Mouse (Mus musculus) stomach, postnatal 0 days (tissue): ENCODE results near the gene Ube2i. TPM values are rescaled to one million over a fixed set of nuclear protein-coding genes. Genes with fewer than 3 reads are reported as not detected.
A peak's percentile ranks its signal among the peaks of the same experiment; 100 is the strongest.

Experiments
- ATAC-seq: fragments of 200-750 bp; cut with Nextera tagmentation; 2 replicates; pipeline ENCODE4 v1.8.0; 2017; ENCODE audit not compliant: low FRiP score, low TSS enrichment
- DNase-seq: peaks from one replicate; pipeline ENCODE4 v3.0.0-alpha.2; 2016; ENCODE audit warnings: low spot score
- H3K27ac ChIP-seq: fragments of 300-500 bp; sonication (generic); replicated peaks from 2 replicates; pipeline ENCODE4 v1.5.1; 2014; ENCODE audit warnings: mild to moderate bottlenecking, control low read depth
- H3K27me3 ChIP-seq: fragments of 300-500 bp; sonication (generic); 2 replicates; pipeline ENCODE4 v1.6.1; 2014; ENCODE audit warnings: low read length; ENCODE audit not compliant: control insufficient read depth, insufficient read depth
- H3K36me3 ChIP-seq: fragments of 300-500 bp; sonication (generic); 2 replicates; pipeline ENCODE4 v1.6.1; 2014; ENCODE audit warnings: low read length, mixed read lengths; ENCODE audit not compliant: control insufficient read depth, insufficient read depth
- H3K4me1 ChIP-seq: fragments of 300-500 bp; sonication (generic); replicated peaks from 2 replicates; pipeline ENCODE4 v1.6.1; 2014; ENCODE audit warnings: antibody characterized with exemption; ENCODE audit not compliant: control insufficient read depth, insufficient read depth
- H3K4me2 ChIP-seq: fragments of 300-500 bp; sonication (generic); replicated peaks from 2 replicates; pipeline ENCODE4 v1.6.1; 2014; ENCODE audit warnings: low read depth, mild to moderate bottlenecking, control low read depth, moderate library complexity
- H3K4me3 ChIP-seq: fragments of 300-500 bp; sonication (generic); 2 replicates; pipeline ENCODE4 v1.5.1; 2014; ENCODE audit warnings: low read depth, low read length, control low read depth
- H3K9ac ChIP-seq: fragments of 300-500 bp; sonication (generic); 2 replicates; pipeline ENCODE4 v1.6.1; 2014; ENCODE audit warnings: mild to moderate bottlenecking, low read length, control low read depth, mixed read lengths
- H3K9me3 ChIP-seq: fragments of 300-500 bp; sonication (generic); 2 replicates; pipeline ENCODE4 v1.6.1; 2016; ENCODE audit warnings: low read length; ENCODE audit not compliant: control insufficient read depth
- CTCF ChIP-seq: IDR thresholded peaks from 2 replicates; pipeline ENCODE4 v1.5.1; 2016; ENCODE audit warnings: antibody characterized with exemption, low read depth, mild to moderate bottlenecking, moderate library complexity
- EP300 ChIP-seq: optimal IDR thresholded peaks from 2 replicates; pipeline ENCODE3; 2016; ENCODE audit warnings: antibody characterized with exemption
- WGBS: fragments of 180-500 bp; shearing (Covaris S2); extraction: QIAGEN DNeasy Blood & Tissue Kit; methylation state at CpG from one replicate; pipeline ENCODE4 v1.1.7; 2014; 5-methylcytosine and 5-hydroxymethylcytosine counted together
- polyA plus RNA-seq: library from polyadenylated mRNA; unstranded; fragments of >200 nt; fragmentation: Nextera tagmentation; extraction: Ambion mirVana; gene quantifications from 2 replicates; pipeline ENCODE4 v1.2.1, GENCODE M21; 2015

Gene Ube2i
- polyA plus RNA-seq, 1 experiment from 2014 or later, result 318 TPM

DNA sequence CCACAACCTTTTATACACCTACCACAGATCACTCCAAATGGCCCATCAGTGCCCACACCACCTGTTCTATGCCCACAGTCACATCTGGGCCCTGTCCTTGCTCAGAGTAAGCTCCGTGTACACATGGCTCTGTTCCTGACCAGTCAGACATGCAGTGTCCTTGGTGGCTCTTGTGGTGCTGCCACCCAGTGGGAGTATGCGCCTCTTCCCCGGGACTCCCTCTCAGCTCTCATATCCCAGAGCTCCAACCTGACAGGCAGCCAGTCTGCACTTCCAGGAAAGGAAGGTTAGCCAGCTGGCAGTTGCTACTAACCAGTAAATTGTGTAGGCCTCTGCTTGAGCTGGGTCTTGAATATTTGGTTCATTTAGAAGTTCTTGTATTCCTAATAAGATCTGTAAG, 10.0 kb downstream of the Ube2i start:
- Histone ChIP-seq H3K4me2 (no peak overlapping the region), H3K9me3 (no peaks in the 10 kb centered on the region), H3K27ac (no peak overlapping the region), H3K4me1 (no peaks in the 10 kb centered on the region), H3K27me3 (no peaks in the 10 kb centered on the region), H3K4me3 (no peak overlapping the region), H3K9ac (no peak overlapping the region), H3K36me3 (peaks cover 24% of the 10 kb centered on the region)
- ATAC-seq (peak; percentile 43; the same call in 1 of the 2 replicates), DNase-seq (no peak)
- WGBS, result 52% methylated on average over 3 of the region's 3 CpGs
- TF ChIP-seq CTCF (peak; percentile 59), EP300 (no peak)

DNA sequence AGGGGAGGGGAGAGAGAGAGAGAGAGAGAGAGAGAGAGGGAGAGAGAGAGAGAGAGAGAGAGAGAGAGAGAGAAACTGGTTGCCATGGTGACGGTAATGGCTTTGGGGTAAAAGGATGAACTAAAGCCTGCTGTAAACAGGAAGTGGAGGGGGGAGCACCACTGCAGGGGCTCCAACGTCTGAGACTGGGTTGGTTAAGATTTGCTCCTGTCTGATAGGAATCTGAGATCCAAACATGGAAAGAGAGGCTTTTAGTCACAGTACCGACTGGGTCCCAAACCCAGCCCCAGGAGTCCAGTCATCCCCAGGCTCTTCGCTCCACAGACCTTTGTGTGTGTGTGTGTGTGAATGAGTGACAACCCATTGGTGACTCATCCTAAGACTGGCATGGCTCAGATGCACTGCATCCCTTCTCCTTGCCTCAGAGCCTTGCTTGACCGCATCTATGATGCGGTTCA, 16.6 kb downstream of the Ube2i start:
- DNase-seq, result no peak
- no peak for ATAC-seq
- H3K4me2 ChIP-seq, result no peak overlapping the region

DNA sequence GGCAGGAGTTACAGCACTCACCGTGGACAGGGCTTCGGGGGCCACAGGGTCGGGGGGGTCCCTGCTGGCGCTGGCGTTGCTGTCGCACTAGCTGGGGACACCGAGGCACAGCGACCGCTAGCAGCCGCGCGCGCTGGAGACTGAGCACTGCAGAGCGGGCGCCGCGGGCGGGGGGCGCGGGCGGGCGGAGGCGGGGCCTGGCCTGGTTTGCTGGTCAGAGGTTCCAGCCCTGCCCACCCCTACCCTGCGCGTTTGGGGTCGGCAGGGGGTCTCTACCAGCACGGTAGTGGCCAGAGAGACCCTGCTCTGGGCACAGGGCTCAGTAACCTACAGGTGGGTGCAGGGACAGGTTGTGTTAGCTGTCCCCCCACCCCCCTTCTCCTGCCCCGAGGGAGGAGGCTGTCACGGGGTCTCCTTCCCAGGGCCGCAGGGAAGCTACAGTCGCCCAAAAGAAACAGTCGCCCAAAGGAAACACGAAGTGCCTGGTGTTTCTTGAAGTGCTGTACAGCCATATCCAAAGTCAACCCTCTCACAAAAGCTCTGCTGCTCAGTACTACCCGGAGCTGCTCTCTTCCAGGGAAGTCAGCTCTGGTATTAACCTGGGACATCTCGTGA, 18.2 kb downstream of the Ube2i start, which contains the start of gene Baiap3:
TSS of gene Baiap3 (minus strand) at position 225 of the 615 bp plus-strand sequence.
- peak within 1 kb of the TSS; percentile 18; the same call in 1 of the 2 replicates for H3K9ac ChIP-seq
- TF ChIP-seq EP300 (no peak), CTCF (no peak)
- H3K4me1 ChIP-seq, result 0 out of 2 replicates have a peak, but pooled peaks cover 3% of the 10 kb centered on the region
- DNase-seq (no peak), ATAC-seq (peak; percentile 15; the same call in 1 of the 2 replicates)
- H3K4me3 ChIP-seq, result peak within 1 kb of the TSS; percentile 33
- H3K4me2 ChIP-seq, result peak within 1 kb of the TSS; percentile 51
- 0 out of 2 replicates have a peak, but pooled peaks cover 3% of the 10 kb centered on the region for H3K27me3 ChIP-seq
- no peak within 1 kb of the TSS for H3K27ac ChIP-seq
- no peaks in the 10 kb centered on the region for H3K9me3 ChIP-seq
- no peaks in the 10 kb centered on the region for H3K36me3 ChIP-seq
- WGBS, result 4% methylated on average over 31 of the region's 35 CpGs

More for the DNA sequence above, 16.6 kb downstream of the Ube2i start:
- Histone ChIP-seq H3K4me3 (no peak overlapping the region), H3K4me1 (0 out of 2 replicates have a peak, but pooled peaks cover 3% of the 10 kb centered on the region), H3K36me3 (peaks cover 4% of the 10 kb centered on the region; the same call in 1 of the 2 replicates), H3K27ac (no peak overlapping the region), H3K9me3 (no peaks in the 10 kb centered on the region), H3K27me3 (0 out of 2 replicates have a peak, but pooled peaks cover 3% of the 10 kb centered on the region), H3K9ac (no peak overlapping the region)
- TF ChIP-seq EP300 (no peak), CTCF (no peak)
- WGBS, result 43% methylated on average over 6 of the region's 6 CpGs

DNA sequence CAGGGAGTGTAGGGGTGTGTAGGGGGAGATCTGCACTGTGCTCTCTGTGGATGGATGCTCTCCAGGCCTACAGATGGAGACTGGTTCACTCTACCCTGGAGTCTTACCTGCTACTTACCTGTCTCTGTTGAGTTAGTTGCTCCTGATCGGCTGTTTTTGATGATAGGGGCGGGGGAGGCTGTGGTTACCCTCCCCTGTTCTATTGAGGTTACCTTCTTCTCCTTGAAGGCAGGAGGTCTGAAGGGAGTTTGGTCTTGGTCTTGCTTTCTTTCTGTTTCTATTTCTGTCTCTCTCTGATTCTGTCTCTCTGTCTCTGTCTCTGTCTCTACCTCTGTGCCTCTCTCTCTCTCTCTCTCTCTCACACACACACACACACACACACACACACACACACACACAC, 19.3 kb downstream of the Ube2i start:
- 67% methylated on average over 2 of the region's 2 CpGs for WGBS

DNA sequence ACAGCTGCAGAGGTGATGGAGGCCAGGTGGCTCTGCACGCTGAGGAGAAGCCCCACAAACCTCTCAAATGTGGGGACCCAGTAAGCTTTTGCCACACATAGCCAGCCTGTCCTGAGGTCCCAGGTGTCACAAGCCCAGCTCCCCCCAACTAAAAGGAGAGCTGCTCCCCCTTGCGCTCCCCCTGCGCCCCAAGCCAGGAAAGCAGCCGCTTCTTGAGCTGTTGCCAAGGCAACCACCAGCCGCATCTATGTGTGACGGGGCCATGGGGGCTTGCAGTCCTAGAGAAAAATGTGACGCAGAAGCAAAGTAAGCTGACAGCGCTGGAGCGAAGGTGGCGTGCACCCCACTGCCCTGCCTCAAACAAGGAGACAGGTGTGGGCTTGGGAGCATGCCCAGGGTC, 20.7 kb downstream of the Ube2i start:
- no peak overlapping the region for H3K4me2 ChIP-seq
- H3K36me3 ChIP-seq, result no peaks in the 10 kb centered on the region
- H3K9ac ChIP-seq, result no peak overlapping the region
- DNase-seq, result no peak
- no peak for ATAC-seq
- H3K27ac ChIP-seq, result no peak overlapping the region
- TF ChIP-seq EP300 (no peak), CTCF (no peak)
- no peak overlapping the region for H3K4me3 ChIP-seq
- H3K4me1 ChIP-seq, result 0 out of 2 replicates have a peak, but pooled peaks cover 3% of the 10 kb centered on the region
- no peaks in the 10 kb centered on the region for H3K9me3 ChIP-seq
- H3K27me3 ChIP-seq, result 0 out of 2 replicates have a peak, but pooled peaks cover 3% of the 10 kb centered on the region
- 35% methylated on average over 10 of the region's 10 CpGs for WGBS

More for the DNA sequence above, 19.3 kb downstream of the Ube2i start:
- Histone ChIP-seq H3K4me1 (0 out of 2 replicates have a peak, but pooled peaks cover 3% of the 10 kb centered on the region), H3K9me3 (no peaks in the 10 kb centered on the region), H3K4me3 (no peak overlapping the region), H3K27me3 (0 out of 2 replicates have a peak, but pooled peaks cover 3% of the 10 kb centered on the region), H3K27ac (no peak overlapping the region), H3K4me2 (no peak overlapping the region), H3K36me3 (no peaks in the 10 kb centered on the region), H3K9ac (no peak overlapping the region)
- no peak for TF ChIP-seq CTCF
- no peak for TF ChIP-seq EP300
- no peak for DNase-seq
- ATAC-seq, result no peak

DNA sequence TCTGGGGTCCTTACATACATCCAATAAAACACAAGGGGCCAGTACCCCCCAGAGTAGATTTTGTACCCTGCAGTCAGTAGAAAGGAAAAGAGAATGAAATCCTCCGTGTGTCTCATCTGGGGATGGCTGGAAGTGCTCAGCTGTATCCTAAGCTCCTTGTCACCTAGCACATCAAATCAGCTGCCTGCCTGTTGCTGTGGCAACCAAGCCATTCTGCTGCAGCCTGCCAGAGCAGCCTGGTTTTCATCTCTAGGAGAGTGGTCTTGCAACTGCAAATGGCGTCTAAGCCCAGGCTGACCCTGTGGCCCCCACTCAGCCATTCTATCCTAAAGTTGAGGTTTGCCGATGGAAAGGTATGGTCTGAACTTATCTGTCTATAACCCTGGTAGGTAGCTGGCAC, 21.8 kb downstream of the Ube2i start:
- ATAC-seq (no peak), DNase-seq (no peak)
- 0 out of 2 replicates have a peak, but pooled peaks cover 3% of the 10 kb centered on the region for H3K4me1 ChIP-seq
- H3K36me3 ChIP-seq, result no peaks in the 10 kb centered on the region
- TF ChIP-seq EP300 (no peak), CTCF (no peak)
- 0 out of 2 replicates have a peak, but pooled peaks cover 3% of the 10 kb centered on the region for H3K27me3 ChIP-seq
- no peak overlapping the region for H3K4me2 ChIP-seq
- WGBS, result 42% methylated on average over 3 of the region's 3 CpGs
- H3K9ac ChIP-seq, result no peak overlapping the region
- H3K4me3 ChIP-seq, result no peak overlapping the region
- H3K9me3 ChIP-seq, result no peaks in the 10 kb centered on the region
- H3K27ac ChIP-seq, result no peak overlapping the region
